Mouse (Mus musculus): Measurements from ENCODE around the gene Ube2g2. TPM values are rescaled to one million over a fixed set of nuclear protein-coding genes. Genes with fewer than 3 reads are reported as not detected.

Ube2g2 gene
- polyA plus RNA-seq, 1 experiment from 2014 or later, result 108 TPM

GRCm38 (mm10) chr10:77589117-77589516, 33.0 kb upstream of the Ube2g2 start:
- Histone ChIP-seq H3K9ac (replicated peaks) (no peak overlapping the region), H3K27ac (replicated peaks) (no peak overlapping the region), H3K4me2 (replicated peaks) (no peak overlapping the region), H3K9me3 (no peaks in the 10 kb centered on the region), H3K36me3 (peaks cover 36% of the 10 kb centered on the region), H3K4me3 (no peak overlapping the region), H3K27me3 (no peaks in the 10 kb centered on the region), H3K4me1 (peaks cover under 1% of the 10 kb centered on the region; the same call in 1 of the 2 replicates)
- no peak for ATAC-seq (replicated peaks)
- WGBS, result 86% methylated on average over 7 of the region's 7 CpGs

- Histone ChIP-seq H3K9ac (replicated peaks) (no peak overlapping the region), H3K9me3 (no peaks in the 10 kb centered on the region), H3K4me2 (replicated peaks) (no peak overlapping the region), H3K36me3 (peaks cover 42% of the 10 kb centered on the region), H3K27ac (replicated peaks) (0 out of 2 replicates have a peak overlapping the region, but pooled peaks have one; percentile 4), H3K4me3 (no peak overlapping the region), H3K4me1 (no peaks in the 10 kb centered on the region), H3K27me3 (no peaks in the 10 kb centered on the region)
- ATAC-seq (replicated peaks), result no peak
- 84% methylated on average over 8 of the region's 8 CpGs for WGBS
Measured at GRCm38 (mm10) chr10:77589749-77590148, 32.3 kb upstream of the Ube2g2 start.

- Histone ChIP-seq H3K27ac (replicated peaks) (no peak overlapping the region), H3K4me1 (no peaks in the 10 kb centered on the region), H3K4me3 (no peak overlapping the region), H3K9me3 (no peaks in the 10 kb centered on the region), H3K4me2 (replicated peaks) (no peak overlapping the region), H3K9ac (replicated peaks) (no peak overlapping the region), H3K36me3 (peaks cover 52% of the 10 kb centered on the region), H3K27me3 (no peaks in the 10 kb centered on the region)
- whole genome bisulfite sequencing, result 35% methylated on average over 6 of the region's 6 CpGs
- 0 out of 2 replicates have a peak, but pooled peaks have one; percentile 32 for ATAC-seq (replicated peaks)
Measured at GRCm38 (mm10) chr10:77590812-77591211, 31.3 kb upstream of the Ube2g2 start.

- WGBS, result 53% methylated on average over 6 of the region's 6 CpGs
- no peak overlapping the region for H3K4me2 ChIP-seq (replicated peaks)
- H3K4me3 ChIP-seq, result no peak overlapping the region
- no peak for ATAC-seq (replicated peaks)
- H3K27ac ChIP-seq (replicated peaks), result no peak overlapping the region
- peaks cover 54% of the 10 kb centered on the region for H3K36me3 ChIP-seq
- H3K9me3 ChIP-seq, result no peaks in the 10 kb centered on the region
- no peaks in the 10 kb centered on the region for H3K27me3 ChIP-seq
- H3K9ac ChIP-seq (replicated peaks), result no peak overlapping the region
- no peaks in the 10 kb centered on the region for H3K4me1 ChIP-seq
Measured at GRCm38 (mm10) chr10:77591546-77591945, 30.5 kb upstream of the Ube2g2 start.

GRCm38 (mm10) chr10:77596060-77596459, 26.0 kb upstream of the Ube2g2 start:
- no peak overlapping the region for H3K4me2 ChIP-seq (replicated peaks)
- H3K9ac ChIP-seq (replicated peaks), result no peak overlapping the region
- H3K27ac ChIP-seq (replicated peaks), result no peak overlapping the region
- no peak for ATAC-seq (replicated peaks)
- peaks cover 61% of the 10 kb centered on the region for H3K36me3 ChIP-seq
- H3K27me3 ChIP-seq, result no peaks in the 10 kb centered on the region
- 97% methylated on average over 2 of the region's 2 CpGs for WGBS
- no peak overlapping the region for H3K4me3 ChIP-seq
- no peaks in the 10 kb centered on the region for H3K9me3 ChIP-seq
- no peaks in the 10 kb centered on the region for H3K4me1 ChIP-seq

- Histone ChIP-seq H3K4me2 (replicated peaks) (no peak overlapping the region), H3K36me3 (peaks cover 10% of the 10 kb centered on the region), H3K9me3 (no peaks in the 10 kb centered on the region), H3K4me3 (no peak overlapping the region), H3K27ac (replicated peaks) (no peak overlapping the region), H3K27me3 (no peaks in the 10 kb centered on the region), H3K9ac (replicated peaks) (no peak overlapping the region), H3K4me1 (peaks cover 17% of the 10 kb centered on the region)
- no peak for ATAC-seq (replicated peaks)
- 62% methylated on average over 4 of the region's 4 CpGs for WGBS
Measured at GRCm38 (mm10) chr10:77603021-77603420, 19.1 kb upstream of the Ube2g2 start.

GRCm38 (mm10) chr10:77604111-77604510, 18.0 kb upstream of the Ube2g2 start:
- peaks cover 22% of the 10 kb centered on the region for H3K4me1 ChIP-seq
- H3K27ac ChIP-seq (replicated peaks), result no peak overlapping the region
- 90% methylated on average over 6 of the region's 6 CpGs for WGBS
- no peak overlapping the region for H3K4me3 ChIP-seq
- H3K4me2 ChIP-seq (replicated peaks), result no peak overlapping the region
- no peaks in the 10 kb centered on the region for H3K36me3 ChIP-seq
- no peaks in the 10 kb centered on the region for H3K27me3 ChIP-seq
- ATAC-seq (replicated peaks), result no peak
- no peaks in the 10 kb centered on the region for H3K9me3 ChIP-seq
- no peak overlapping the region for H3K9ac ChIP-seq (replicated peaks)

GRCm38 (mm10) chr10:77604958-77605357, 17.1 kb upstream of the Ube2g2 start:
- Histone ChIP-seq H3K4me1 (peaks cover 22% of the 10 kb centered on the region), H3K4me3 (no peak overlapping the region), H3K9ac (replicated peaks) (no peak overlapping the region), H3K27me3 (no peaks in the 10 kb centered on the region), H3K9me3 (no peaks in the 10 kb centered on the region), H3K27ac (replicated peaks) (peak overlapping the region; percentile 95; the same call in 1 of the 2 replicates), H3K36me3 (peaks cover 3% of the 10 kb centered on the region; the same call in 1 of the 2 replicates), H3K4me2 (replicated peaks) (no peak overlapping the region)
- WGBS, result 70% methylated on average over 5 of the region's 5 CpGs
- ATAC-seq (replicated peaks), result no peak

- no peaks in the 10 kb centered on the region for H3K27me3 ChIP-seq
- peaks cover 24% of the 10 kb centered on the region for H3K4me1 ChIP-seq
- peak; percentile 17; the same call in 1 of the 2 replicates for ATAC-seq (replicated peaks)
- peaks cover 7% of the 10 kb centered on the region; the same call in 1 of the 2 replicates for H3K36me3 ChIP-seq
- H3K9ac ChIP-seq (replicated peaks), result no peak overlapping the region
- peak overlapping the region; percentile 84 for H3K4me2 ChIP-seq (replicated peaks)
- H3K4me3 ChIP-seq, result peak overlapping the region; percentile 93
- WGBS, result 38% methylated on average over 1 of the region's 1 CpGs
- no peaks in the 10 kb centered on the region for H3K9me3 ChIP-seq
- peak overlapping the region; percentile 95 for H3K27ac ChIP-seq (replicated peaks)
Measured at GRCm38 (mm10) chr10:77605368-77605767, 16.7 kb upstream of the Ube2g2 start.

- peaks cover 28% of the 10 kb centered on the region for H3K4me1 ChIP-seq
- ATAC-seq (replicated peaks), result peak; percentile 83
- H3K9me3 ChIP-seq, result no peaks in the 10 kb centered on the region
- 1% methylated on average over 105 of the region's 119 CpGs for WGBS
- peak within 1 kb of the TSS; percentile 93 for H3K4me3 ChIP-seq
- peak within 1 kb of the TSS; percentile 84 for H3K4me2 ChIP-seq (replicated peaks)
- peaks cover 15% of the 10 kb centered on the region; the same call in 1 of the 2 replicates for H3K36me3 ChIP-seq
- peak within 1 kb of the TSS; percentile 95 for H3K27ac ChIP-seq (replicated peaks)
- H3K9ac ChIP-seq (replicated peaks), result peak within 1 kb of the TSS; percentile 77
- no peaks in the 10 kb centered on the region for H3K27me3 ChIP-seq
Measured at GRCm38 (mm10) chr10:77605908-77606826, 15.9 kb upstream of the Ube2g2 start, which contains the start of the genes Sumo3 and Gm49325. Gene Sumo3, plus strand, starts transcription at chr10:77606097. Gene Gm49325, plus strand, starts transcription at chr10:77606197.

- ATAC-seq (replicated peaks), result peak; percentile 36
- Histone ChIP-seq H3K27ac (replicated peaks) (peak overlapping the region; percentile 95), H3K4me1 (peaks cover 28% of the 10 kb centered on the region), H3K27me3 (no peaks in the 10 kb centered on the region), H3K36me3 (peaks cover 18% of the 10 kb centered on the region; the same call in 1 of the 2 replicates), H3K4me2 (replicated peaks) (peak overlapping the region; percentile 84), H3K9me3 (no peaks in the 10 kb centered on the region), H3K4me3 (peak overlapping the region; percentile 93), H3K9ac (replicated peaks) (peak overlapping the region; percentile 77)
- WGBS, result 41% methylated on average over 7 of the region's 7 CpGs
Measured at GRCm38 (mm10) chr10:77606855-77607254, 15.2 kb upstream of the Ube2g2 start.

GRCm38 (mm10) chr10:77607441-77607840, 14.6 kb upstream of the Ube2g2 start:
- no peak overlapping the region for H3K27ac ChIP-seq (replicated peaks)
- H3K4me3 ChIP-seq, result peak overlapping the region; percentile 93; the same call in 1 of the 2 replicates
- no peaks in the 10 kb centered on the region for H3K9me3 ChIP-seq
- peaks cover 28% of the 10 kb centered on the region for H3K4me1 ChIP-seq
- H3K27me3 ChIP-seq, result no peaks in the 10 kb centered on the region
- H3K36me3 ChIP-seq, result peaks cover 23% of the 10 kb centered on the region; the same call in 1 of the 2 replicates
- no peak for ATAC-seq (replicated peaks)
- 71% methylated on average over 5 of the region's 5 CpGs for WGBS
- peak overlapping the region; percentile 84 for H3K4me2 ChIP-seq (replicated peaks)
- H3K9ac ChIP-seq (replicated peaks), result no peak overlapping the region

All from forebrain, embryonic 15.5 days (tissue).